Mouse (Mus musculus): ENCODE data around the gene Map3k6.
A peak's percentile ranks its signal among the peaks of the same experiment; 100 is the strongest.

Map3k6 gene

DNA sequence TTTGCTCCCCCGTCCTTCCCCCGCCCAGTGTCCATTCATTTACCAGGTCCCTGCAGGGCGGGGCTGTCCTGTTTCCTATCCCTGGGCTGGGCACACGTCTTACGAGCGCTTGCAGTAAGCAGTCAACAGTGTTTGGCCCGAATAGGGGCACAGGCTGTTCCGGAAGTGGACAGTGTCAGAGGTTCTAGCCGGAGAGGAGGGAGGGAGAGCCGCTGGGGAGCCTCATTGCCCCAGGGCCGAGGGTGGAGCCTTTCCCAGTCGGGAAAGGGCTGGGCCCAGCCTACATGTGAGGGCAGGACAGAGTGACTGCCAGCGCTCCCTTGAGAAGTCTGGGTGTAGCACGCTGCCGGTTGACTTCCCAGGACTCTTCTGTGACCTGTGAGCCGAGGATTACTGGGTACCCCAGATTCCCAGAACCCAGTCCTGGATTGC lies at the start of gene Map3k6:
Gene Map3k6 (plus strand): TSS at position 329 of the 432 bp plus-strand sequence.
- peak; percentile 40 for DNase-seq

DNA sequence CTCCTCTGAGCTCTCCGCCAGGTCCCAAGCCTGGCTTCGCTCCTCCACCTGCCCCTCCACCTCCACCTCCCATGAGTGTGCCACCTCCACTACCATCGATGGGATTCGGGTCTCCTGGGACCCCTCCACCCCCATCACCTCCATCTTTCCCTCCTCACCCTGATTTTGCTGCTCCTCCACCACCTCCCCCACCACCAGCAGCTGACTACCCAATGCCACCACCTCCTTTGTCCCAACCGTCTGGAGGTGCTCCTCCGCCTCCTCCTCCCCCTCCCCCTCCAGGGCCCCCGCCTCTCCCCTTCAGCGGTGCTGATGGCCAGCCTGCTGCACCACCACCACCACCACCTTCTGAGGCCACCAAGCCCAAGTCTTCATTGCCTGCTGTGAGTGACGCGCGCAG lies 46.1 kb upstream of the Map3k6 start:
- no peak for DNase-seq

DNA sequence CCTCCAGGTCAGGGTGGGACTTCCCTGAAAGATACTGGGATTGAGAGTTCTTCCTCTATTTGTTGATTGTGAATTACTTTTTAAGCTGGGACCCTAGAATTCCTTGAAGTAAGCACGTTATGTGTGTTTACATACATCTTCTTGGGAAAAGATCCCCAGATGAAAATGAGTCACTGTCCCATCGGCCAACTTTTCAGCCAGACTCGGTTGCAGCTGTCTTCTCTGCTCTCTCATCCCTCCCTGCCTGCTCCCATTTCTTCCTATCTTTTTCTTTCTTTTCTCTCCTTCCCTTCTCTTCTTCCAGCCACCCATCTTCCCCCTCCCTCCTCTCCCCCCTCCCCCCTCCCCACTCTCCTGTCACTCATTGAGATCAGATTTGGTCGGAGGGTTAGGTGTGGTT lies 45.6 kb upstream of the Map3k6 start:
- DNase-seq: no peak

DNA sequence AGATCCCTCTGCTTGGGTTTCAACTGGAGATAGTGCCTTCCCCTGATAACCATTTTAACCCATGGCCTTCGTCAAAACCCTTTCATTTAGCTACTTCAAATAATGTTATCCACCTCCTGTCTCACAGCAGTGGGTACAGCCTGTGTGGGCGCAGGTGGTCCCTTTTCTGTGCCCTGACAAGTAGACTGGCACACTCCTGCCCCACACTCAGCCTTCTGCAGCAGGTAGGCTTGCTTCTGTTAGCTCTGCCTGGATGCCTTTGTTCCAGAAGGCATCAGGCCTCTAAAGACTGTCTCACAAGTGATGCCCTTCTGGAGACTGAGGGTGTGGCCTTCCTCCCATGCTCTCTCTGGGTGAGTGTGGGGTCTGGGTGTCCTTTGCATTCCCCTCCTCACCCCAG lies 44.5 kb upstream of the Map3k6 start:
- DNase-seq: no peak

DNA sequence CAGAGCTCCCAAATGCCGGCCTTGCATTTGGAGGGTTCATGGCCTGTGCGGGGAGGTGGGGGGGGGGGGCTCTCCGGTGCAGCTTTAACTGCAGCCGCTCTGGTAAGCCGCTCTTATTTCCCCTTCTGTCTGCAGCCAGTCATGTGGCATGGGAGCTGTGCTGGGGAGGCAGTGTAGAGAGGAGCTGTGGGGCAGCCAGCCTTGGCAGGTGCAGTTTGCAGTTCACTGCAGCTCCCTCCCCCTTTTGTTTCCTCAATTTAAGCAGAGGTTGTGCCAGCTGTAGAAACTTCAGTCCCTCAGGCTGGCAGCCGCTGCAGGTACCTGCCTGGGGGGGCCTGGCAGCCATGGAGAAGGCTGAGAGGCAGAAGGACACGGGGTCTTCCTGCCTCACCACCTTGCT lies 43.8 kb upstream of the Map3k6 start:
- no peak for DNase-seq

DNA sequence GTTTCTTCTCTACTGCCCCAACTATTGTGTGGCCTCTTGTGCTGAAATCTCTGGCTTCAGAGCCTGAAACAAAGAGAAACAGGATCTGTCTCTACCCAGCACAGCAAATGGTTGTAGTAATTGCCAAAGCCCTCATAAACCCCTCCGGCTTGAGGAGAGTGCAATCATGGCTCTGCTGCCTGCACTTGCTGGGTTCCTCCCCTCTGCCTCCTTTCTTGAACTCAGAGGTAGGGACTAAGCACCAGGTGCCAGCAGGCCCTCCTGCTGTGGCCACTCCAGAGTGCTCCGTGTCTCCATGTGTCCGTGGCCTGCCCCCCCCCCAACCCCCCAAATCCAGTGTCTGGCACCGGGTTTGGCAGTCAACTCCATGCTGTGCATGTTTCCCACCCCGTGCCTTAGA lies 43.3 kb upstream of the Map3k6 start:
- no peak for DNase-seq

DNA sequence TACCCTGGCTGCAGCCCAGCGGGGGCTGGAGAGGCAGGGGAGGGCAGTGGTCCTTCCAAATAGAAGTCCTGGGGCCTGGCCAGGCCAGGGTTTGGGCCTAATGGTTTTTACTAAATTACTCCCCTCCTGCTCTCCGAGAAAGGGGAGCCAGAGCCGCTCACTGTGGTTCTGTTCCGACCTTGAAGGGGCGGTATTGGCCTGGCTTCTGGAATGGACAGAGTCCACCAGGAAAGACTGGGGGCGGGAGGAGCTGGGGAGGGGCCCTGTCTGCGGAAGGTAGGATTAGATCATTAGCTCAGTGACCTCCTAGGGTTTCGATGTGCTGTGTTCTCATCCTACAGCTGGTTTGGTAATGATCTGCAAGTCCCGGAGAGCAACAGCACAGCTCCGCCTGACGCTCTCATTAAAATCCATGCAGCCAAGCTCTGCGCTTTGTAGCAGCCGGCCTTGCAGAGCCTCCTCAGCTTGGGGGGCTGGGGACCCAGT lies 42.8 kb upstream of the Map3k6 start:
- DNase-seq: no peak

DNA sequence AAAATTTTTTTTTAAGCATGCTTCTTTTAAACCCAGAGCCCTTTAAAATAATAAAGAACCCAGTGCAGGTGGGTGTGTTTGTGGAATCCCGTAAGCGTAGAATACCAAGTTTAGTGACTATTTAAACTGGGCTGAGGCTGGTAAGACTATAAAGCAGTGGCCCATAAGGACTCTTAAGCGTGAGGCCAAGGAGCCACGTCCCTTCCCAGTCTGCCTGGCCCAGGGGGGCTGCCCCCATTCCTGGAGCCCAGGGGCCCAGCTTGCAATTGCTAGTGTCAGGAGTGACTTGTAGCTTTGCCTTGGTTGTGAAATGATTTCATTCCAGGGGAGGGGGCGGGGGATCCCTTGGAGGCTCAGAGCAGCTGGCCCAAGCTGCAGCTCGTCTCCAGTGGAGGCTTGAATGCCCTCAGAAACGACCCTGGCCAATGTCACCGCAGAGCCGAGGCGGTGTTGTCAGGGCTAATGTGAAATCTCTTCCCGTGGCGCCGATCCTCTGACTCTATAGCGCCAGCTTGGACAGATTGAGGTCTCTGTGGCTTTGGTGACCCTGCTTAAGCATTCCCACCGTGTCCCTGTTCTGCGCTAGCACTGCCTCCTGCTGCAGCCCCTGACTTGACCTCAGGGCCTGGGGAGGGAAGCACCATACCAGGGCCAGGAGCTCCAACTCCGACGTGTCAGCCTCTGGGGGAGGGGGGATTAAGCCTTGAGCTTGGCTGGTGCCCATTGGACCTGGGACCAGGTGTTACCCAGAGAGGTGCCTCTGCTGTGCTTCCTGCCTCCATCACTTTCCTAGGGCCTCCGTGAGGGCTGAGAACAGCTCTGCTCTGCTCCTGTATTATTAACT lies 42.1 kb upstream of the Map3k6 start:
- no peak for DNase-seq

DNA sequence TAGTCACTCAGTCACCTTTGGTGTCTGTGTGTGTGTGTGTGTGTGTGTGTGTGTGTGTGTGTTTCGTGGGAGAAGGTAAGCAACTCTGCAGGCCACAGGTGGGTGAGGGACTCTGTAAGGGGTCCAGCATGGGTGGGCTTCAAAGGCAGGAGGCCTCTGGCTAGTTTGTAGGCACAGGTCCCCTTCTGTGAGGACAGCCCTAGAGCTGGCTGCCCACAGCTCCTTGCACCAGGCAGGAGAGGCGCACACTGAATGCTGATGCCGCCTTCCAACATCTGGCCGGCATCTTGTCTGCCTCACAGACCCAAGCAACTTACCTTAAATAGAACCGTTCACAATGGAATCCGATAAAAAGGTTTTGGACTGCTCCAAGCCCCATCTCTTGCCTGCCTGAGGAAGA lies 40.9 kb upstream of the Map3k6 start:
- DNase-seq: no peak

DNA sequence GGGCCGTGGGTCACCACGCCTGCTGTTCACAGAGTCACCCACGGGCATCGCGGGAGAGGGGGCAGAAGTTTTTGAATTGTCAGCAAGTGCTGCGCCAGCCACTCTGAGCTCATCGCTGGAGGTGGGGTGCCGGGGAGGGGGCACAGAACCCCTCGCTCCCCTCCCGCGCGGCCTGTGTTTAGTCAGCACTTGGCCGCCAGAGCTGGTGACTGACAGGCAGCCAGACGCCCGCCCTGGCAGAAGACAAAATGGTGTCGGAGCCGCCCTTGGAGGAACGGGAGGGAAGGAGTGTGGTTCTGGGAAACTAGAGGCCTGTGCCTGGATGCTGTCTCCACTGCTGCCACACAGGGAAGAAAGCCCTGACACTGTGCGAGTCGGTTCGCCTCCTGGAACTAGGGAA lies 40.3 kb upstream of the Map3k6 start:
- peak; percentile 68 for DNase-seq

DNA sequence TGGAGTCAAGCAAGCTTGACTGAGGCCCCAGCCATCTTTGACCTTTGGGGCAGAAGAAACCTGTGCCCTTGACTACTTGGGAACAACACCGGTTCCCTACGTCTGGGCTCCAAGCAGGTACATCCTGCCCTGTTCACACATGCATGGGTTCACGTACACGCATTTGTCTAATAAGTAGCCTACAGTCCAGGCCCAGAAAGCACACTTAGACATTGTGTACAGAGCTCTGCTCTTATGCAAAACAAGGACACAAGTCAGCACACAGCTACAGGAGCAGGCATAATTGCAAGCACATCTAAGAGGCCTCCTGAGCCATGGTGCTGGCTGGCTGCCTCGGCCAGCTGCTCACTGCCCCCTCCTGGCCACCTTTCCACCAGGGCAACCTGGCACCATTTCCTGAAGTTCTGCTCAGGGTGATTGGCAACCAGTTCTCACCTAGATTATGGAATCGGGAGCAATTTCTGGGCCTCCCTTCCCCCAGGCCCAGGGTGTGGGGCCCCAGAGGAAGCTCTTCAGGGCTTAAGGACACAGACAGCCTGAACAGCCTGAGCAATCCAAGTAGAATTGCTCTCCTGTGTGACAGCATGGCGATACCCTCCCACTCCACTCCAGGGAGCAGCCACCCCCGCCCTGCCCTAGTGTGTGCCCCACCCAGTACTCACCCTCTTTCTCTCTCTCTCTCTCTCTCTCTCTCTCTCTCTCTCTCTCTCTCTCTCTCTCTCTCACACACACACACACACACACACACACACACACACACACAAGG lies 39.4 kb upstream of the Map3k6 start:
- DNase-seq: peak; percentile 39

DNA sequence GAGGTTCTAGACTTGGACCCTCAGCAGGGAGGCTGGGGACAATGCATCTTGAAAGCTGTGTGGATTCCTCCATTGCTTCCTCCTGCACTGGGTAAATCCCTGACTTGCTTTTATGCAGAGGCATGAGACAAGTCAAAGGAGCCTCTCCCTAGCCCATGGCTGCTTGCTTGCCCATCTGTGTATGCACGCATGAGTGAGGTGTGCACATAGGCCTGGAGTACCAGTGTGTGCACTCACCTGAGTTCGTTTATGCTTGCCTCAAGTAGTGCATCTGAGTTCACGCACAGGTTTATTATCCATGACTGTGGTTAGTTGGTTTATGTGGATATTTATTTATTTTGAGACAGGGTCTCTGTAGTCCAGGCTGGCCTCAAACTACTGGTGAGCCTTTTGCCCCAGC lies 38.4 kb upstream of the Map3k6 start:
- DNase-seq: no peak

DNA sequence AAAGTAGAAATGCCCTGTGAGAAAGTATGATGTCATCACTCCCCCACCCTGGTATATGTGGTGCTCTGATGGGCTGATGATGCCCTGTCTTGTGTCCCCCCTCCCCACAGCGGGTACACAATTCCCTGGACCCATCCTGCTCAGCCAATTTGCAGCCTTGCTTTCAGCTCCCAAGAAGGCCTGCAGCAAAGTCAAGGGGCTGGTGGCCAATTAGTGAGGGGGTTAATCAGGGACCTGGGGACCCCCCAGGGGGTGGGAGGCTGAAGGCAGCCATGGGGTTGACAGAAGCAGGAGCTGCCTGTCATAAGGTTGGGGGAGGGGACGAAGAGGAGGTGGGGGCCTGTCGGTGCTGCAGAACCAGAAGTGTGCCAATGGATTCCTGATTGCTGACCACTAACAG lies 37.0 kb upstream of the Map3k6 start:
- no peak for DNase-seq

DNA sequence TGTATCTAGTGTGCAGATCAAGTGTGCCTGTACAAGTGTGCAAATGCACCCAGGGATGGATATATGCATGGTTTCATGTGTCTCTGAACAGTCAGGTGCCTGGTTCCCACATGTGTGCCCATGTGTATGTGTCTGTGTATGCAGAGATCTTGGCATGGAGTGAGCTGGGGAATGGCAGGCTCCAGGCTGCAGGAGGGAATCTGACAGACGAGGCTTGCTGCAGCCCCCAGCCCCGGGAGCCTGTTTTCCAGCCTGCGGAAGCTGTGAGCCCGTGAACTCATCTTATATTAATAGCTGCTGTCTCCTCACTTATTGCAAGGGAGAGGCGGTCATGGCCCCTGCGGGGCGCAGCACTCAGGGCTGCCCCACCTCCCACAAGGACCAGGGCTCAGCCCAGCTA lies 36.2 kb upstream of the Map3k6 start:
- no peak for DNase-seq

DNA sequence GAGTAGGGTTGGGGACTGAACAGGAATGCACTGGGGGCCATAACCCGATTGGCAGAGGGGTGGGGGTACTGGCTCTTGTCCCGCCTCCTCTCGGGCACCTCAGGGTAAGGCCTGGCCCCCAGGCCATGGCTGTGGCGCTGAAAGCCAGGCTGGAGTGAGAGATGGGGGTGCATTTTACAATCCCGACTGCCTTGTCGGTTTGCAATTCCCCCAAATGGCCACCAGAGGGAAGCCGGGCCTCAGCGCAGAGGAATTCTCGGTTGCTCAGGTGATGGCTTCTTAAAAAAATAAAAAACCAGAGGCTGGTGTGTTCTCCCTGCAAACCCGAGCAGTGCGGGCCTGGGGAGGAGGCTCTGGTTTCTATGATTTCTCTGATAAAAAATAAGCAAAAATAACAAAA lies 31.3 kb upstream of the Map3k6 start:
- peak; percentile 43 for DNase-seq

DNA sequence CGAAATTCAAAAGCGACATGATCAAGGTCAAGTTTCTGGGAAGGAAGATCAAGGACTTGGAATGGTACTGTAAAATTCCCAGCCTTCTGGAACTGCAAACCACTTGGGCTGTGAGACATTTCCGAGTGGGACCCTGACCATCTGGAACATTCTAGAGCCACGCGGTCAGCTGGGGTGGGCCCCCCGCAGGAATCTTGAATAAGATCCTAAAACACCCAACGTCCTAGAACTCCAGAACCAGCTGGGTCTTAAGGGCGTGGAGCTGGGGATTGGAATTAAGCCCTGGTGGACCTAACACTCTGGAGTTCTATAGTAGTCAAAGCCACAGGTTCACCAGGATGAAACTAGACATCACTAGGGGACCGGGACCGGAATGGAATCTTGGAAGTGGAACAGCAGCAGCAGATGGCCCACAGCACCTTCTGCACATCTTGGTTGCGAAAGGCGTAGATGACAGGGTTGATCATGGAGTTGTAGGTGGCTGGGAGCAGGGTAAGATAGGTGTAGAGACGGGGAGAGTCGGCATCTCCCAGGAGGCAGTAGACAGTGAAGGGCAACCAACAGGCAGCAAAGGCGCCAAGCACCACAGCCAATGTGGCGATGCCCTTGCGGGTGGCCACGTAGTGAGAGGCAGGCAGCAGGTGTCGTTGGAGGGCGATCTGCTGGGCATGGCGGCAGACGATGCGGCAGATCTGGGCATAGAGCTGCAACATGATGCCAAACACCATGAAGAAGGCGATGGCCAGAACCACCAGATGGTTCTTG lies 30.4 kb upstream of the Map3k6 start:
- no peak for DNase-seq

DNA sequence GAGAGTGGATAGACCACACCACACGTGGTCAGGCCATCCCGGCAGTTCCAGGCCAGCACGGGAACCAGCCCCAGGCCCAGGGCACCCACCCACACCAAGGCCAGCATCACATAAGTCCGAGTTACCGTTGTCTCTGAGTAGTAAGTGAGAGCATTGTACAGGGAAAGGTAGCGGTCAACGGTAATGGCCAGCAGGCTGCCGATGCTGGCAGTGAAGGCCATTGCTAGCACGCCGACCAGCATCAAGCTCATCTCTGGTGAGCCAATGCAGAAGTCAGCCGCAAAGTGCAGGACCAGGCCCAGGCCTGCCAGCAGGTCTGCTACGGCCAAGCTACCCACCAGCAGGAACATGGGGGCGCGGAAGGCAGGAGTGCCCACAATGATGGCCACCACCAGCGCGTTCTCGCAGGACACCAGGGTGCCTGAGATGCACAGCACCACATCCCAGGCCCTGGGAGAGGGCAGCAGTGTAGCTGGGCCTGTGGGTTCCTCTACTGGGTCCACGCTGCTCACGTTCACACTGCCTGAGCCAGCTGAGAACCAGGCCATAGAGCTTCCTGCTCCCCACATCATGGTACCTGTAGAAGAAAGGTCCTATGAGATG lies 29.7 kb upstream of the Map3k6 start:
- DNase-seq: no peak

DNA sequence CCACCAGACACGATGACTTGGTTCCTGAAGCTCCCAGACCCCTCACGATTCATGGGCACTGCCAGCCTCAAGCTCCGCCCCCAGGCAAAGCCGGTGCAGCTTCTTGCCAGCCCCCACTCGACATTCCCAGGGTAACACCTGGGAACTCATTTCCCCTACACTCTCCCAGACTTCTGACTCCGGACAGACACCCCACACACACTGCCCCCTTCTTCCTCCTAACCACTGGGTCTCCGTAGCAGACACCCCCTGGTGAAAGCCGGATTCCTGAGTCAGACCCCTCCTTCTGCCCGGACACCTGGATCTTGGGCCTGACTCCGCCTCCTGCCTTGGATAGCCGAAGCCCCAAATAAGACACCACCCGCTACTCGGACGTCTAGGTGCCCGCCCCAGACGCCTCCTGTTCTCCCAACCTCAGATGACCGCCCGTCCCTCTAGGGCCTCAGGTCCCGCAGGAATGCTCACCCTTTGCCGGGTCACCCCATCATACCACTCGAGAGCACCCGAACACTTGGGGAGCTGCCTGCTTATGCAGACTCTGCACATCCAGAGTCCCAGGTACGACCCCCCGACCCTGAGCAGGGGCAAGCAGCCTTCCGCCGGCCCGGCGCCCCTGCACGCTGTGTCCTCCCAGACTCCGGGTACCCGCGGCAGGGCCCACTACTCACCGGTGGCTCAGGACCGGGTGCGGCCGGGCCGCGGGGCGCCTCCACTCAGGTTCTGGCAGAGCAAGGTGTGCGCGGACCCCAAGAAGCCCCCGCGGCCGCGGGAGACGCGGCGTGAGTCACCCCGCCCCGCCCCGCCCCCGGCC lies 28.7 kb upstream of the Map3k6 start, which contains the start of the genes Cd164l2 and Gpr3:
Gene Cd164l2 (plus strand): TSS at position 381 of the 811 bp plus-strand sequence.
Gene Gpr3 (minus strand): TSS at position 786 of the 811 bp plus-strand sequence.
- DNase-seq: peak; percentile 47

DNA sequence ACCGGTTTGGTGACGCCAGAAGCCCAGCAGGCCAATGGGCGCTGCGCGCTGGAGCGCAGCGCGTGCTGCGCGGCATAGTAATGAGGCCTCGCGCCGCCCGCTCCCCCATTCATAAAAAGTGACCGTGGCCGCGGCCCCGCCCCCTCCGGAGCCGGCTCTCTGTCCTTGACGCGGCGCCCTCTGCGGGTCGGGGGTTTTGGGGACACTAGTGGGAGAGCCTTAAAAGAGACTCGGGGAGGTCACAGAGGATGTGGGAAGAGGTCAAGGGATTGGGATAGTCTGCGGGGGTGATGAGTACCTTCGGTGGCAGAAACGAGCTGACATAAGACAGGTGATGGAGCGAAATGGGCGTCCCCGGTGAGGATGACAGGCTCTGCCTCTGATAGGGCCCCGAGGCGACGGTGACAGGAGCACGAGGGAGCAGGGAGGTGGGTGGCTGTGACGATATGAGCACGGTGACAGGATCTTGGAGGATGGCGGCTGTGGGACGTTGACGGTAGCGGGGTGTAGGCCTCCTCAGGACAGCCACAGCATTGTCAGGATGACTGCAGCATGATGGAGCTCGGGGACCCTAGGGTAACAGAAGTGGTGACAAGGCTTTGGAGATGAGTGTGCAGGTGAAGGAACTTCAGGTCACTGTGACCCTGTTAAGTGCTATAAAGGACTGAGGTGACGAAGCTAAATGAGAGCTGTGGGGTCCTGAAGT lies 27.9 kb upstream of the Map3k6 start:
- DNase-seq: peak; percentile 88

DNA sequence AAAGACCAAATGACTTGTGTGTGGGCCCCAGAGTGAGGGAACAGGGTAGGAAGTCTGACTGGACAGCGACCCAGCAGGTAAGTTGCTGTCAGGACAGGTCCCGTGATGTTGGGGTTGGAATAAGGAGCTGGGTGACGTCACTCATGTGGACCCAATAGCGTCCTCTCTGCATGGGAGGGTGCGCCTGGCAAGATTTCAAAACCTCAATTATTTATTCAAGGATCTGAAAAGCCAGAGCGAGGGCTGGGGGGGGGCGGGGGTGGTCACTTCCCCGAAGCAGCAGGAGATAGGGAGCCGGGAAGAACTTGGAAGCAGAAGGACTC lies 27.4 kb upstream of the Map3k6 start:
- peak; percentile 44 for DNase-seq

DNA sequence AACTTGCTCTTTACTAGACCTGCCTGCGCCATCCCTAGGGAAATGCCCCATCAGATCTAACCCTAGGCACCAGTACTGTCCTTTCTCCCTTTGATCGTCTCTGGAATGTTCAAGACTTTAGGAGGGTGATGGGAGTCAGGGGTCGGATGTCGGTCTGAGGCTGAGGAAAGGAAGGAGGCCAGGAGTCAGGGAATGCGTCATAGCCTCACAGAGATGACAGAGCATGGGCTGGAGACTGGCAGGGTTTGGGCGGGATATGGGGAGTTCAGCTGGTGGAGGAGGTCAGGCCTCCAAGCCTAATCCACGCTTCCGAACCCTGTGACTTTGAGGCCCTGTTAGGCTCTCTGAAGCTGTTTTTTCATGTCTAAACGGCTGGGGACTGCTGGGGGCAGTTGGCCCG lies 27.0 kb upstream of the Map3k6 start:
- DNase-seq: no peak
